Mouse (Mus musculus): ENCODE measurements at regions not wholly inside any gene's neighbourhood (a gene's known extent, or its start where the extent isn't known, plus 50 kb on each side); places are given as distances from the start of the nearest gene placed in this dataset.

DNA sequence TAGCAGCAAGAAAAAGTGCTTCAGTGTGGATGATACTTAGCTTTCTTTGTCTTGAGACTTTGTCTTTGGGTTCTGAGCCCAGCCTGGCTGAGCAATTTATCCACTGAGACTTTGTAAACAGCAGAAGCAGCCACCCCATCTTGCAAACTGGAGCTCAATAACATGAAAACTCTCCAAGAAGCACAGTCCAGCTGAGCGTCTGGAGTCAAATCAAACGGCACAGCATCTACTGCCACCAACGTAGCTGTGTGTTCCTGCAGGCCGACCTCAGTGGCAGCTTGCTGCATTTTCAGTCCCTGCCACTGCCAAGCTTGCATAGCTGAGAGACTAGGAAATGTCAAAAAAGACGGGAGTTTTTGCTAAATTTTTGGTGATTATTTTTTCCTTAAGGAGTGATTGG lies 68.8 kb upstream of the Galnt17 start:
- no peak for DNase-seq (ENCODE audit: low read depth, low spot score)

- peak; percentile 61 for DNase-seq (ENCODE audit: low read depth, low spot score)
Observed at GRCm38 (mm10) chr5:131371341-131372134, 63.2 kb upstream of the Galnt17 start.

GRCm38 (mm10) chr5:131367461-131367860 lies 59.2 kb upstream of the Galnt17 start:
- peak; percentile 66 for DNase-seq (ENCODE audit: low read depth, low spot score)

GRCm38 (mm10) chr5:131359831-131360230 lies 51.5 kb upstream of the Galnt17 start:
- DNase-seq (ENCODE audit: low read depth, low spot score) = no peak

All from forelimb bud, embryonic 11.5 days (tissue).